ENCODE assay signal across 8 mouse cellular contexts in the genomic region with DNA sequence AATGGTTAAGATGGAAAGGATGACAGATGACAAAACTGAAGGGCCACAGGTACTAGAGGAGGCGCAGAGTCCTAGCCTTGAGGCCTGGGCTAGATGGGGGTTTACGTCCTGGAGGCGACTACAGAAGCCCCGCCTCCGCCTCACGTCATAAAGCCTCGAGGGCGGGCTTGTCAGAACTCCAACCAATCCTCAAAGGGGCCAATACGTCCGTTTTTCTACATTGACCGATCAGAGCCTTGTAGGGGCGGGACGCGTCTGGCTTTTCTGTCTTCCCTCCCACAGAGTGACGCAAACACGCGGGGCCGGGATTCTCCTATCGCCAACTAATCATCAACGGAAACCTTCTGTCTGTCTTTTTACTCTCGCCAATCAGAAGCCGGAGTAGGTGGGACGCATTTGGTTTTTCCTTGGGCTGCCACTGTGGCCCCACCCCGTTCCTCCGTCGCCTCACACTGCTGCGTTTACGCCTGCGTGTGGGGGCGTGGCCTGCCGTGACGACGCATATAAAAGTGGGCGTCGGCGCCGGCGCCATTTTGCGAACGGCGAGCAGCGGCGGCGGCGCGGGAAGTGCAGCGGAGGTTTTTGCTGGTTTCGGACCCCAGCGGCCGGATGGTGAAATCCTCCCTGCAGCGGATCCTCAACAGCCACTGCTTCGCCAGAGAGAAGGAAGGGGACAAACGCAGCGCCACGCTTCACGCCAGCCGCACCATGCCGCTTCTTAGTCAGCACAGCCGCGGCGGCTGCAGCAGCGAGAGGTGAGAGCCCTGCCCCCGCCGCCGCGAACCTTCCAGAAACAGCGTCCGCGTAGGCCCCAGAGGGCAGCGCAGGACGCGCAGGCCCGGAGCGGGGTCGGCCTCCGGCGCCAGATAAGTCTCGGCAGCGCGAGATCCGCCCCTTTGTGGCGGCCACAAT. TPM values are rescaled to one million over a fixed set of nuclear protein-coding genes. Genes with fewer than 3 reads are reported as not detected.
A peak's percentile ranks its signal among the peaks of the same experiment; 100 is the strongest.
DNase-seq lines count a peak whose midpoint lies in the region; ATAC-seq and TF ChIP-seq lines count a peak whose summit lies in the region.

Gene Oaz1, plus strand, starts transcription at position 506 of the 912 bp plus-strand sequence.

- no peaks in the 10 kb centered on the region for H3K9me3 ChIP-seq in CH12.LX (replicated peaks; ENCODE audit: low read length)
- no peaks in the 10 kb centered on the region for H3K9me3 ChIP-seq in forebrain, embryonic 11.5 days (ENCODE audit: control insufficient read depth, low read length)
- no peaks in the 10 kb centered on the region for H3K9me3 ChIP-seq in heart, embryonic 16.5 days (replicated peaks; ENCODE audit: control insufficient read depth, low read length)
- no peaks in the 10 kb centered on the region for H3K9me3 ChIP-seq in liver, embryonic 15.5 days (replicated peaks)
- H3K9me3 ChIP-seq in neural tube, embryonic 12.5 days: no peaks in the 10 kb centered on the region

- in situ Hi-C loops in CH12.LX (cut with MboI; ENCODE audit: low pct_ligation_motif_present, low pct_unique_long_range_greater_than_20kb, low sequenced_read_pairs): no loop called here

- peak within 1 kb of the TSS; percentile 99 for H3K9ac ChIP-seq in CH12.LX (ENCODE audit: insufficient read depth, low read depth)
- H3K9ac ChIP-seq in forebrain, embryonic 11.5 days (ENCODE audit: low read length): peak within 1 kb of the TSS; percentile 82
- H3K9ac ChIP-seq in heart, embryonic 16.5 days (ENCODE audit: low read length): peak within 1 kb of the TSS; percentile 95
- peak within 1 kb of the TSS; percentile 89 for H3K9ac ChIP-seq in liver, embryonic 15.5 days
- peak within 1 kb of the TSS; percentile 92 for H3K9ac ChIP-seq in neural tube, embryonic 12.5 days

- ATAC-seq in forebrain, embryonic 11.5 days (replicated peaks; ENCODE audit: low FRiP score): peak; percentile 96
- ATAC-seq in heart, embryonic 16.5 days (replicated peaks; ENCODE audit: extremely low read depth, insufficient read depth, low FRiP score): peak; percentile 97
- ATAC-seq in liver, embryonic 15.5 days (ENCODE audit: insufficient read depth): peak; percentile 94
- ATAC-seq in neural tube, embryonic 12.5 days (ENCODE audit: low FRiP score, low read depth): peak; percentile 97

- peak within 1 kb of the TSS; percentile 99 for H3K4me2 ChIP-seq in CH12.LX (ENCODE audit: insufficient read depth, low read depth, poor library complexity, severe bottlenecking)
- peak within 1 kb of the TSS; percentile 97 for H3K4me2 ChIP-seq in forebrain, embryonic 11.5 days (ENCODE audit: low read depth, low read length, severe bottlenecking)
- peak within 1 kb of the TSS; percentile 86 for H3K4me2 ChIP-seq in heart, embryonic 16.5 days (ENCODE audit: low read depth, low read length)
- H3K4me2 ChIP-seq in liver, embryonic 15.5 days: peak within 1 kb of the TSS; percentile 93
- peak within 1 kb of the TSS; percentile 99 for H3K4me2 ChIP-seq in neural tube, embryonic 12.5 days (replicated peaks)

- dilution Hi-C loops in CH12.LX (cut with MboI; ENCODE audit: extremely low pct_ligation_motif_present, extremely low pct_unique_long_range_greater_than_20kb, low sequenced_read_pairs): no loop called here

- H3K27ac ChIP-seq in CH12.LX (ENCODE audit: insufficient read depth, low read depth): peak within 1 kb of the TSS; percentile 77
- peak within 1 kb of the TSS; percentile 78 for H3K27ac ChIP-seq in forebrain, embryonic 11.5 days (ENCODE audit: low read depth, low read length)
- H3K27ac ChIP-seq in heart, embryonic 16.5 days (ENCODE audit: low read length): peak within 1 kb of the TSS; percentile 95
- peak within 1 kb of the TSS; percentile 96 for H3K27ac ChIP-seq in liver, embryonic 15.5 days (replicated peaks)
- peak within 1 kb of the TSS; percentile 70 for H3K27ac ChIP-seq in neural tube, embryonic 12.5 days

- H3K4me1 ChIP-seq in CH12.LX (ENCODE audit: control insufficient read depth in 1 of 2, insufficient read depth in 2 of 2): peaks cover 20 to 55% of the 10 kb centered on the region in 2 experiments
- peaks cover 17% of the 10 kb centered on the region for H3K4me1 ChIP-seq in forebrain, embryonic 11.5 days (replicated peaks; ENCODE audit: control insufficient read depth, insufficient read depth, low read length)
- H3K4me1 ChIP-seq in heart, embryonic 16.5 days (ENCODE audit: control insufficient read depth, insufficient read depth, low read length): peaks cover 31% of the 10 kb centered on the region
- H3K4me1 ChIP-seq in liver, embryonic 15.5 days (replicated peaks): peaks cover 83% of the 10 kb centered on the region
- H3K4me1 ChIP-seq in neural tube, embryonic 12.5 days: peaks cover 35% of the 10 kb centered on the region

- peak; percentile 100 for DNase-seq in CH12.LX (ENCODE audit: extremely low read depth)
- peak; percentile 100 for DNase-seq in c-Kit-positive CD71-positive TER-119-negative erythroid progenitor cells, embryonic 14.5 days (ENCODE audit: low read depth)
- DNase-seq in forebrain, embryonic 11.5 days (ENCODE audit: low spot score): peak; percentile 98
- peak; percentile 98 to 100 for DNase-seq in kidney, postnatal 36 days
- DNase-seq in telencephalon, adult 2 months (ENCODE audit: low read depth, low spot score): peak; percentile 100

- WGBS in forebrain, embryonic 11.5 days: under 1% methylated on average over 76 of the region's 82 CpGs
- under 1% methylated on average over 77 of the region's 82 CpGs for WGBS in heart, embryonic 16.5 days
- WGBS in liver, embryonic 15.5 days (ENCODE audit: insufficient replicate concordance): under 1% methylated on average over 81 of the region's 82 CpGs
- WGBS in neural tube, embryonic 12.5 days: under 1% methylated on average over 80 of the region's 82 CpGs

- peaks cover 21% of the 10 kb centered on the region for H3K79me2 ChIP-seq in CH12.LX (replicated peaks; ENCODE audit: control insufficient read depth, extremely low read depth, insufficient read depth, poor library complexity, severe bottlenecking)

- H3K4me3 ChIP-seq in CH12.LX (replicated peaks in 1 of 3; ENCODE audit: low read depth in 2 of 3, low read length in 2 of 3, poor library complexity in 1 of 3): peak within 1 kb of the TSS; percentile 63 to 93 (median 77)
- peak within 1 kb of the TSS; percentile 59 for H3K4me3 ChIP-seq in forebrain, embryonic 11.5 days (ENCODE audit: low read depth, low read length)
- peak within 1 kb of the TSS; percentile 93 for H3K4me3 ChIP-seq in heart, embryonic 16.5 days (ENCODE audit: low read length)
- peak within 1 kb of the TSS; percentile 83 for H3K4me3 ChIP-seq in liver, embryonic 15.5 days (replicated peaks)
- peak within 1 kb of the TSS; percentile 87 for H3K4me3 ChIP-seq in neural tube, embryonic 12.5 days

- no peak for TF ChIP-seq RAD21 in CH12.LX (IDR thresholded peaks at IDR 0.05; ENCODE audit: low read depth, low read length)

- TF ChIP-seq POLR2A in CH12.LX (IDR thresholded peaks at IDR 0.05; ENCODE audit: low read depth, low read length): peak; percentile 81

- peaks cover 26 to 35% of the 10 kb centered on the region in 2 experiments for H3K36me3 ChIP-seq in CH12.LX (replicated peaks in 1 of 2; ENCODE audit: control insufficient read depth in 1 of 2, insufficient read depth in 1 of 2, low read length in 1 of 2)
- H3K36me3 ChIP-seq in forebrain, embryonic 11.5 days (ENCODE audit: control insufficient read depth, insufficient read depth, low read length): no peaks in the 10 kb centered on the region; the same call in 1 of the 2 replicates
- H3K36me3 ChIP-seq in heart, embryonic 16.5 days (ENCODE audit: control insufficient read depth, insufficient read depth): peaks cover 15% of the 10 kb centered on the region
- peaks cover 40% of the 10 kb centered on the region for H3K36me3 ChIP-seq in liver, embryonic 15.5 days (replicated peaks)
- peaks cover 22% of the 10 kb centered on the region for H3K36me3 ChIP-seq in neural tube, embryonic 12.5 days

- H3K27me3 ChIP-seq in CH12.LX (replicated peaks): no peaks in the 10 kb centered on the region
- no peaks in the 10 kb centered on the region for H3K27me3 ChIP-seq in forebrain, embryonic 11.5 days (ENCODE audit: control insufficient read depth, insufficient read depth, low read length)
- H3K27me3 ChIP-seq in heart, embryonic 16.5 days (ENCODE audit: control insufficient read depth, insufficient read depth, low read length): no peaks in the 10 kb centered on the region
- no peaks in the 10 kb centered on the region for H3K27me3 ChIP-seq in liver, embryonic 15.5 days
- no peaks in the 10 kb centered on the region for H3K27me3 ChIP-seq in neural tube, embryonic 12.5 days (replicated peaks)

- no peak for TF ChIP-seq EP300 in CH12.LX (IDR thresholded peaks at IDR 0.05; ENCODE audit: low read length)

- TF ChIP-seq CTCF in CH12.LX (conservative IDR thresholded peaks at IDR 0.05 in 1 of 2, IDR thresholded peaks at IDR 0.05 in 1 of 2; ENCODE audit: low read depth in 2 of 2, low read length in 2 of 2): no peak

TF ChIP-seq in CH12.LX, 34 proteins besides CTCF, POLR2A, EP300 and RAD21 (continues in another document):
- TF ChIP-seq USF1 (IDR thresholded peaks at IDR 0.05; ENCODE audit: low read depth, low read length): no peak
- no peak for TF ChIP-seq JUN (IDR thresholded peaks at IDR 0.05; ENCODE audit: insufficient read depth, low read depth, low read length)
- peak; percentile 66 for TF ChIP-seq NELFE (IDR thresholded peaks at IDR 0.05; ENCODE audit: low read depth, low read length)
- no peak for TF ChIP-seq MAFK (IDR thresholded peaks at IDR 0.05; ENCODE audit: insufficient replicate concordance, low read length)
- TF ChIP-seq CHD2 (IDR thresholded peaks at IDR 0.05; ENCODE audit: low read length): peak; percentile 80
- TF ChIP-seq ETS1 (conservative IDR thresholded peaks at IDR 0.05; ENCODE audit: low read depth, low read length): no peak
- TF ChIP-seq RCOR1 (conservative IDR thresholded peaks at IDR 0.05; ENCODE audit: low read depth, low read length): no peak
- TF ChIP-seq IRF4 (IDR thresholded peaks at IDR 0.05; ENCODE audit: low read depth, low read length): 0 out of 2 replicates have a peak, but pooled peaks have one; percentile 9
- peak; percentile 95 for TF ChIP-seq POLR2AphosphoS2 (IDR thresholded peaks at IDR 0.05; ENCODE audit: low read depth, low read length)
- no peak for TF ChIP-seq BHLHE40 (IDR thresholded peaks at IDR 0.05; ENCODE audit: low read depth, low read length)
- 0 out of 2 replicates have a peak, but pooled peaks have one; percentile 52 for TF ChIP-seq MYC (IDR thresholded peaks at IDR 0.05; ENCODE audit: low read depth, low read length)
- TF ChIP-seq ZC3H11A (IDR thresholded peaks at IDR 0.05; ENCODE audit: low read depth, low read length): no peak

RNA-seq across cellular contexts. Expression of gene Oaz1, which starts in this region (rescaled TPM):
- total RNA-seq in CH12.LX (2012; rRNA removed) (899 and 966 TPM in 2 replicates), CH12.LX (2014; rRNA removed) (792 and 1,081 TPM in 2 replicates)
- 646 and 664 TPM in 2 replicates for polyA plus RNA-seq in CH12.LX (2012; ENCODE audit: insufficient read length, low read depth)
- polyA plus RNA-seq in forebrain, embryonic 11.5 days (2014; fragmentation: Nextera tagmentation; extraction: Ambion mirVana): 1,775 and 1,994 TPM in 2 replicates
- 2,111 and 2,265 TPM in 2 replicates for polyA plus RNA-seq in heart, embryonic 16.5 days (2015; fragmentation: Nextera tagmentation; extraction: Ambion mirVana)
- polyA plus RNA-seq in liver, embryonic 15.5 days (2015; fragmentation: Nextera tagmentation; extraction: Ambion mirVana): 1,470 and 1,719 TPM in 2 replicates
- polyA plus RNA-seq in neural tube, embryonic 12.5 days (2016; fragmentation: Nextera tagmentation; extraction: Ambion mirVana): 1,342 and 1,429 TPM in 2 replicates

Comparison
In these comparisons a context has a peak if more than half of its experiments do, and no peak if none do; other contexts are left out.
1. Peak in every context shown above with its lines: DNase-seq, ATAC-seq, H3K4me3 ChIP-seq and H3K27ac ChIP-seq.